Mouse (Mus musculus) heart, embryonic 10.5 days (tissue): ENCODE results near the gene Kcnab3. TPM values are rescaled to one million over a fixed set of nuclear protein-coding genes. Genes with fewer than 3 reads are reported as not detected.
"Not testable (repeated sequence)": the region's sequence is repeated elsewhere in the genome, so short reads cannot be mapped to it uniquely, and the experiment has no call there.

Source experiments
- DNase-seq: peaks from one replicate; pipeline ENCODE4 v3.0.0-alpha.2; 2017; ENCODE audit warnings: low spot score
- H3K27ac ChIP-seq: fragments of 300-500 bp; sonication (generic); 2 replicates; pipeline ENCODE4 v1.5.1; 2016; ENCODE audit warnings: mild to moderate bottlenecking
- H3K27me3 ChIP-seq: fragments of 300-500 bp; sonication (generic); 2 replicates; pipeline ENCODE4 v1.6.1; 2016; ENCODE audit warnings: mild to moderate bottlenecking; ENCODE audit not compliant: poor library complexity, insufficient read depth, severe bottlenecking
- H3K36me3 ChIP-seq: fragments of 300-500 bp; sonication (generic); 2 replicates; pipeline ENCODE4 v1.6.1; 2016; ENCODE audit warnings: mild to moderate bottlenecking, moderate library complexity
- H3K4me1 ChIP-seq: fragments of 300-500 bp; sonication (generic); 2 replicates; pipeline ENCODE4 v1.6.1; 2016; ENCODE audit warnings: mild to moderate bottlenecking
- H3K4me3 ChIP-seq: fragments of 300-500 bp; sonication (generic); 2 replicates; pipeline ENCODE4 v1.5.1; 2016; ENCODE audit warnings: mild to moderate bottlenecking, moderate library complexity
- H3K9me3 ChIP-seq: fragments of 300-500 bp; sonication (generic); 2 replicates; pipeline ENCODE4 v1.6.1; 2016; ENCODE audit warnings: mild to moderate bottlenecking, moderate library complexity
- WGBS: fragments of 180-500 bp; shearing (Covaris S2); methylation state at CpG from one replicate; pipeline ENCODE4 v1.1.7; 2016; 5-methylcytosine and 5-hydroxymethylcytosine counted together
- polyA plus RNA-seq: library from polyadenylated mRNA; unstranded; fragments of >200 nt; fragmentation: Nextera tagmentation; extraction: Ambion mirVana; gene quantifications from 2 replicates; pipeline ENCODE4 v1.2.1, GENCODE M21; 2016

The Kcnab3 gene
- polyA plus RNA-seq = 0.45 and 0.59 TPM in 2 replicates

GRCm38 (mm10) chr11:69325628-69326407 lies at the start of gene Kcnab3:
Gene Kcnab3 (plus strand): TSS chr11:69326258.
- Histone ChIP-seq H3K4me3 (peak within 1 kb of the TSS; percentile 74), H3K27ac (peak within 1 kb of the TSS; percentile 82), H3K9me3 (no peaks in the 10 kb centered on the region), H3K36me3 (peaks cover 3% of the 10 kb centered on the region), H3K4me1 (peaks cover 48% of the 10 kb centered on the region), H3K27me3 (peaks cover 46% of the 10 kb centered on the region)
- DNase-seq = peak; percentile 94
- WGBS = 12% methylated on average over 26 of the region's 26 CpGs

- Histone ChIP-seq H3K27ac (no peak overlapping the region), H3K4me3 (no peak overlapping the region), H3K36me3 (no peaks in the 10 kb centered on the region), H3K4me1 (peaks cover 7% of the 10 kb centered on the region; the same call in 1 of the 2 replicates), H3K27me3 (no peaks in the 10 kb centered on the region; the same call in 1 of the 2 replicates), H3K9me3 (no peaks in the 10 kb centered on the region)
- DNase-seq = no peak
- 56% methylated on average over 5 of the region's 5 CpGs for whole genome bisulfite sequencing
Measured at GRCm38 (mm10) chr11:69277267-69277666, 48.8 kb upstream of the Kcnab3 start.

DNA sequence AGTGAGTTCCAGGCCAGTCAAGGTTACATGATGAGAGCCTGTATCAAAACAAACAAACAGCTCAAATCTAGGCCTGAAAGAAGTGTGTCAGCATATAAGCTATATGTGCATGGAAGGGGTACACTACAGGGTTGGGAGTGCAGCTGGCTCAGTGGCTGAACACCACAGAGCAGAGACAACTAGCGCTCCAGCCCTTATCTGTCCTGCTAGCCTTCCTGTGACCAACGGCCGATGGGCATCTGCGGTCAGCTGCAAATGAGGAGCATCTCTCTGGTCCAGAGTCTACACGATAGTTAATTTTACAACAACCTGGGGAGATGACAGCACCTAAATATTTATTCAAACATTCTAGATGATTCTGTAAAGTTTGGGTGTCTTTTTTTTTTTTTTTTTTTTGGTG lies 34.9 kb upstream of the Kcnab3 start:
- no peaks in the 10 kb centered on the region for H3K9me3 ChIP-seq
- no peak overlapping the region for H3K27ac ChIP-seq
- H3K4me1 ChIP-seq = no peaks in the 10 kb centered on the region
- H3K36me3 ChIP-seq = no peaks in the 10 kb centered on the region
- DNase-seq = no peak
- no peak overlapping the region for H3K4me3 ChIP-seq
- H3K27me3 ChIP-seq = no peaks in the 10 kb centered on the region
- 79% methylated on average over 5 of the region's 5 CpGs for WGBS

- Histone ChIP-seq H3K9me3 (no peaks in the 10 kb centered on the region), H3K27me3 (no peaks in the 10 kb centered on the region), H3K36me3 (peaks cover 20% of the 10 kb centered on the region), H3K27ac (no peak overlapping the region), H3K4me3 (no peak overlapping the region), H3K4me1 (no peaks in the 10 kb centered on the region)
- 88% methylated on average over 3 of the region's 3 CpGs for WGBS
- DNase-seq = no peak
Measured at GRCm38 (mm10) chr11:69295286-69295685, 30.8 kb upstream of the Kcnab3 start.

DNA sequence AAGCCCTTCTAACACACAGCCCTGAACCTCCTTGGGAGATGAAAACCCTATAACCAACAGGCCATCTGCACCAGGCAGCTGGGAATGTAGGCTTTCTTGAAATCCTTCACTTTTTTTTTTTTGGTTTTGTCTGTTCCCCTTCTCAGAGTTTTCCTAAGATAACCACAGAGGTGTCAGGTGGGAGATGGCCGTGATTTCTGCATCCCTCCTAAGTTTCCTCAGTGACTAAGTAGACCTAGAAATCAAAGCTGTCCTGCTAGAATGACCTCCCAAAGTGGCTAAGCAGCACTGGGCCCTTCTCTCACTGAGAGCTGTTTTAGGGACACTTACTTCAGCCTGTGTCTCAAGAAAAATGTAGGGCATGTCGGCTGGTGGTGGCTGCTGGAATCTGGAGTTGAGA lies 28.3 kb upstream of the Kcnab3 start:
- Histone ChIP-seq H3K4me3 (no peak overlapping the region), H3K9me3 (no peaks in the 10 kb centered on the region), H3K27ac (no peak overlapping the region), H3K27me3 (no peaks in the 10 kb centered on the region), H3K36me3 (peaks cover 40% of the 10 kb centered on the region), H3K4me1 (no peaks in the 10 kb centered on the region)
- DNase-seq = no peak
- WGBS = 70% methylated on average over 2 of the region's 2 CpGs

GRCm38 (mm10) chr11:69298231-69298630 lies 27.8 kb upstream of the Kcnab3 start:
- H3K27me3 ChIP-seq = no peaks in the 10 kb centered on the region
- H3K36me3 ChIP-seq = peaks cover 45% of the 10 kb centered on the region
- H3K4me3 ChIP-seq = no peak overlapping the region
- no peak for DNase-seq
- H3K27ac ChIP-seq = no peak overlapping the region
- WGBS = 75% methylated on average over 7 of the region's 7 CpGs
- no peaks in the 10 kb centered on the region for H3K9me3 ChIP-seq
- H3K4me1 ChIP-seq = no peaks in the 10 kb centered on the region

- Histone ChIP-seq H3K4me1 (no peaks in the 10 kb centered on the region), H3K4me3 (no peak overlapping the region), H3K36me3 (peaks cover 86% of the 10 kb centered on the region), H3K27me3 (no peaks in the 10 kb centered on the region), H3K27ac (no peak overlapping the region), H3K9me3 (no peaks in the 10 kb centered on the region)
- DNase-seq = no peak
- 84% methylated on average over 7 of the region's 7 CpGs for WGBS
Measured at GRCm38 (mm10) chr11:69302817-69303216, 23.2 kb upstream of the Kcnab3 start.

- no peak for DNase-seq
- Histone ChIP-seq H3K27ac (no peak overlapping the region), H3K27me3 (no peaks in the 10 kb centered on the region), H3K9me3 (no peaks in the 10 kb centered on the region), H3K4me3 (no peak overlapping the region), H3K36me3 (peaks cover 94% of the 10 kb centered on the region), H3K4me1 (no peaks in the 10 kb centered on the region)
- 92% methylated on average over 9 of the region's 9 CpGs for whole genome bisulfite sequencing
Measured at GRCm38 (mm10) chr11:69305291-69305690, 20.8 kb upstream of the Kcnab3 start.

GRCm38 (mm10) chr11:69306039-69306438 lies 20.0 kb upstream of the Kcnab3 start:
- Histone ChIP-seq H3K27me3 (no peaks in the 10 kb centered on the region), H3K4me1 (peaks cover 2% of the 10 kb centered on the region; the same call in 1 of the 2 replicates), H3K36me3 (peaks cover 96% of the 10 kb centered on the region), H3K4me3 (no peak overlapping the region), H3K27ac (no peak overlapping the region), H3K9me3 (no peaks in the 10 kb centered on the region)
- WGBS = 95% methylated on average over 2 of the region's 2 CpGs
- no peak for DNase-seq

DNA sequence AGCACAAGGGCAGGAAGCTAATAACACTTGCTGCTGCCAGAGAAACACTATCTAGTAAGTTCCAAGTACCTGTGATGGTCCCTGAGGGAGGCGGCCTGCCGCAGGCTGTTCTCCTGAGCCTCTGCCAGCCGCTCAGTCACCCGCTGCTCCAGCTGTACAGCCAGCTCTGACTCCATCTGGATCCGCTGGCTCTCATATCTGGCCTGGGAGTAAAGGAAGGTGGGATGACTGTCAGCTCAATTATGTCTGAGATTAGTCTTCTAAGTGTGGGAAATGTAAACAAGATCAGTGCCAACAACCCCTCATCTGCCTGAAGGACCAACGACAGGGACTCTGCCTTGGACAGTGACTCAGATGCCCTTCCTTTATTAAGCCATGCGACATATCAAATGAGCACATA lies 14.8 kb upstream of the Kcnab3 start:
- Histone ChIP-seq H3K9me3 (no peaks in the 10 kb centered on the region), H3K4me3 (no peak overlapping the region), H3K4me1 (peaks cover 5% of the 10 kb centered on the region; the same call in 1 of the 2 replicates), H3K36me3 (peaks cover 82% of the 10 kb centered on the region), H3K27ac (no peak overlapping the region), H3K27me3 (no peaks in the 10 kb centered on the region)
- 69% methylated on average over 7 of the region's 7 CpGs for WGBS
- DNase-seq = no peak

GRCm38 (mm10) chr11:69316361-69316760 lies 9.7 kb upstream of the Kcnab3 start:
- WGBS = 94% methylated on average over 6 of the region's 6 CpGs
- Histone ChIP-seq H3K27ac (no peak overlapping the region), H3K4me1 (0 out of 2 replicates have a peak, but pooled peaks cover 2% of the 10 kb centered on the region), H3K27me3 (no peaks in the 10 kb centered on the region), H3K36me3 (peaks cover 75% of the 10 kb centered on the region), H3K9me3 (no peaks in the 10 kb centered on the region), H3K4me3 (no peak overlapping the region)
- no peak for DNase-seq

GRCm38 (mm10) chr11:69318000-69318399 lies 8.1 kb upstream of the Kcnab3 start:
- H3K27me3 ChIP-seq, H3K27ac ChIP-seq, DNase-seq, H3K4me3 ChIP-seq, H3K9me3 ChIP-seq: not testable (repeated sequence)
- peaks cover 14% of the 10 kb centered on the region for H3K4me1 ChIP-seq
- peaks cover 69% of the 10 kb centered on the region for H3K36me3 ChIP-seq
- 85% methylated on average over 3 of the region's 3 CpGs for WGBS

- H3K9me3 ChIP-seq = no peaks in the 10 kb centered on the region
- 85% methylated on average over 6 of the region's 6 CpGs for WGBS
- no peak overlapping the region for H3K27ac ChIP-seq
- peaks cover 38% of the 10 kb centered on the region for H3K4me1 ChIP-seq
- peaks cover 4% of the 10 kb centered on the region for H3K27me3 ChIP-seq
- DNase-seq = no peak
- peaks cover 39% of the 10 kb centered on the region for H3K36me3 ChIP-seq
- no peak overlapping the region for H3K4me3 ChIP-seq
Measured at GRCm38 (mm10) chr11:69321580-69321979, 4.5 kb upstream of the Kcnab3 start.
